Mouse (Mus musculus) kidney, adult 8-10 months (tissue): ENCODE measurements around the gene 9230112D13Rik.

Source experiments
- DNase-seq, 2 experiments: peaks; one replicate each; pipeline ENCODE4 v3.0.0; 2022

Gene 9230112D13Rik

GRCm38 (mm10) chr14:34493682-34494081, 28.9 kb downstream of the 9230112D13Rik start:
- DNase-seq: no peak

- DNase-seq: no peak
Observed at GRCm38 (mm10) chr14:34492688-34493087, 29.9 kb downstream of the 9230112D13Rik start.

- DNase-seq: no peak
Observed at GRCm38 (mm10) chr14:34490965-34491364, 31.6 kb downstream of the 9230112D13Rik start.

- DNase-seq: peak; percentile 38 to 43
Observed at GRCm38 (mm10) chr14:34489928-34490327, 32.7 kb downstream of the 9230112D13Rik start.

GRCm38 (mm10) chr14:34486169-34486568, 36.4 kb downstream of the 9230112D13Rik start:
- no peak for DNase-seq

GRCm38 (mm10) chr14:34483469-34484341, 38.9 kb downstream of the 9230112D13Rik start:
- no peak for DNase-seq

GRCm38 (mm10) chr14:34471591-34471990, 51.0 kb downstream of the 9230112D13Rik start:
- DNase-seq: no peak

- no peak for DNase-seq
Observed at GRCm38 (mm10) chr14:34466291-34466690, 56.3 kb downstream of the 9230112D13Rik start.
